Mouse (Mus musculus): ENCODE results near the gene Tarbp2.

Gene Tarbp2

DNA sequence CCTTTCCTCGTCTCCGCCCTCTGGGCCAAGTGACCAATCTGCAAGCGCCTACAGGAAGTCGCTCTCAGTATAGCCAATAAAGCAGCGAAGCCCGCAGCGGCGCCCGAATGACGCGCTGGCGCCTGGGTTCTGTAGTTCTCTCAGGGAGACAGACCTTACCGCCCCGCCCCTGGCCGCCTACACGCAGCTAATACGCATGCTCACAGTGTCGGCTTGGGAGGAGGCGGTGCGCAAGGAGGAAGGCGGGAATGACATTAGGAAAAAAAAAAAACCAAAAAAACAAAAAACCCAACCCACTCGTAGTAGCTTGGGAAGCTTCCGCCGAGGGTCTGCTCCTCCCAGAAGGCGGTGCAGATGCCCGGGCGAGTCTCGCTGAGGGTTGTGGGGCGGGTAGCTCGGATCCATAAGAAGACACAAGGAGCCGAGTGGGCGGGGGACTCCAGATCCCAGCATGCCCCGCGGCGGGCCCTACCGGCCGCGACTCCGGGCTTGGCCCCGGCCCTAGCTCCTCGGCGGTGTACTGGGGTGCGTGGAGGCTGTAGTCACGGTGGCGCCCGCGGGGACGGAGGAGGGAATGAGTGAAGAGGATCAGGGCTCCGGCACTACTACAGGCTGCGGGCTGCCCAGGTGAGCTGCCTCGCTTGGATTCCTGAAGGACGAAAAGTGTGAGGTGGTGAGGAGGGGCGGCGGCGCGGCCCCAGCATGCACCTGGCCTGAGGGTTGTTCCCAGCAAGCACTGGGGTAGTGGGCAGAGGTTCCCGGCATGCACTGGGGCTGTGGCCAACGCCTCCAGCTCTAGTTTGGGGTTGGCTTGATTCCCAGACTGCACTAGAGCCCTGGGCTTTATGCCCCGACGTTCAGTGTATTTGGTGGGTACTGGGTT is at the start of gene Tarbp2:
Gene Tarbp2, plus strand, starts transcription at position 217 of the 883 bp plus-strand sequence.
- in situ Hi-C loops (cut with MboI, MseI) = loop anchor here (10.0 kb wide), 1 partner anchor 1253 kb away; no protein-coding TSS in a partner anchor

DNA sequence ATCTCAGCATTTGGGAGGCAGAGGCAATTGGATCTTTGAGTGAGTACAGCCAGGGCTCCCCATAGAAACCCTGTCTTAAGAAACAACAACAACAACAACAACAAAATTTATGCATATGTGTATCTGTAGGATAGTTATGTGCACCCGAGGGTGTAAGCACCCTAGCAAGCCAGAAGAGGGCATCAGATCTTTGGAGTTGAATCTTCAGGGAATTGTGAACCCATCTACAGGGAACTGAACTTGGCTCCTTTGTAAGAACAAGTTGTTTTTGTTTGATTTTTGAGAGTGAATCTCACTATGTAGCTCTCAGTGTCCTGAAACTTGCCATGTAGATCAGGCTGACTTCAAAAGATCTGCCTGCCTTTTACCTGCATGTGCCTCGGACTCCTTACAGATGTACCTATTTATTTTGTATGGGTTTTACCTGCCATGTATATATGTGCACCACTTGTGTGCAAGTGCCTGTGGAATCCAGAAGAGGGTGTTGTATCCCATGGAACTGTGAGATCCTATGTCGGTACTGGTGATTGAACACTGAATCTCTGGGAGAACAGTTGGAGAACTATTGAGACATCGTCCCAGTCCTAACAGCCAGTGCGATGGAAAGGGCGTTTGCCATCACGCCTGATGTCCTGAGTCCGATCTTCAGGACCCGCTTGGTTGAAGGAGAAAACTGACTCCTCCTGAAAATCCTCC is 49.2 kb upstream of the Tarbp2 start:
- in situ Hi-C loops (cut with MboI, MseI) = no loop called here

DNA sequence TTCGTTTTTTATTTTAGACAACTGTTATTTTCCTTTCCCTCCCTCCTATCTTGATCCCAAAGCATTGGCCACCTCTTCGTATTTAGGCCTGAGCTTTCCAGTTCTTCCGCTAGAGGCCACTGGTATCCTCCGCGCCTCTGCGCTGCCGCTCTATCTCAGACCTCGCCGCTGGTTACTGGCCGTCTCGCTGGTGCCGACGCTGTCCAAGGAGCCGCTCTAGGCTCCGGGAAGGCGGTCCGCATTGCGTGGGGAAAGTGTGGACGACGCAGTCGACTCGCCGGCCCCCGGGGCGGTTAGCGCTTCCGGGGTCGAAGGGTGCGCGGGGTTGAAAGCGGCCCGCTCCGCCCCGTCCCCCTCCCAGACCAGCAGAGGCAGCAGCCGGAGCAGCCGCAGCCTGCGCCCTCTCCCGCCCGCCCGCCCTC is 47.8 kb upstream of the Tarbp2 start, which contains the start of gene Pcbp2:
Gene Pcbp2, plus strand, starts transcription at position 357 of the 422 bp plus-strand sequence.
- in situ Hi-C loops (cut with MboI, MseI) = no loop called here

DNA sequence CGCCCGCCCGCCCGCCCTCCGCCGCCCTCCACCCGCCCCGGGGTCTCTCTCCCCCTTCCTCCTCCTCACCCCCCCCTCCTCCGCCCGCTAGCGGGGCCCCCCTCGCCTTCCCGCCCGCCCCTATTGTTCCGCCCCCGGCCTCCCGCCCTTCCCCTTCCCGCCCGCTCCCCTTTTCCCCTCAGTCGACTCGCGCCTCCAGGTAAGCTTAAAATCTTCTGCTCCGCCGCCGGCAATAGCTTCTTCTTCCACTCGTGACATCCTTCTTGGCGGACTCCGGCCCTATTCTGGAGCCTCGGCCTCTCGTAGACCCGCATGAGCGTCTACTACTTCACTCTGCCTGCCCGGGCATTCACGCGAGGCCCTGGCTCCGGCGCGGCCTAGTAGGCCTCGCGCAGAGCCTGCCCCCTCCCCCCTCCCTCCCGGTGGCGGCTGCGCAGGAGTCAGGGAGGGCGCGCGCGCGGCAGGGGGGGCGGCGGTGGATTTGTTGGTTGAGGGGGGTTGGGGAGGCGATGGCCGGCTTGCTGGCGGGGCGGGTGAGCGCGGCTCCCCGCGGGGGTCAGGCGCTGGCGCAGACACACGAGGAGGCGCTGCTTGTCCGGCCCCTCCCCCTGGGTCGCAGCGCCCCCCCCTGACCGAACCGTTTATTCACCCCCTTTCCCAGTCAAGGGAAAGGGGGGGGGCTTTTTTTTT is 47.2 kb upstream of the Tarbp2 start:
- in situ Hi-C loops (cut with MboI, MseI) = no loop called here

DNA sequence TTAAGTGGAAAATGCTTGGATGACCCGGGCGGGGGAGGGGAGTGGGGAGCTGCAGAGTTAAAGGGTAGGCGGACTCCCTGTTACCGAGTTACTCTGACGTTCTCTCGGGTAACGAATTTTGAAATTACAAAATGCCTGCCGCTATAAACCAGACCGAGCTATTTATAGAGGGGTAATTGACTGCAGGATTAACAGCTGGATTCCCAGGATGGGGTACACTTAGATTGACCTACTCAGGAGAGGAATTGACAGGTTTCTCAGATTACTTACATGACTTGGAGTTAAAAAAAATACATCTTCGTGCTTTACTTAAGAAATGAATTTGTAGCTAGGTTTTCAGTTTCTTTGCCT is 46.7 kb upstream of the Tarbp2 start:
- in situ Hi-C loops (cut with MboI, MseI) = no loop called here

DNA sequence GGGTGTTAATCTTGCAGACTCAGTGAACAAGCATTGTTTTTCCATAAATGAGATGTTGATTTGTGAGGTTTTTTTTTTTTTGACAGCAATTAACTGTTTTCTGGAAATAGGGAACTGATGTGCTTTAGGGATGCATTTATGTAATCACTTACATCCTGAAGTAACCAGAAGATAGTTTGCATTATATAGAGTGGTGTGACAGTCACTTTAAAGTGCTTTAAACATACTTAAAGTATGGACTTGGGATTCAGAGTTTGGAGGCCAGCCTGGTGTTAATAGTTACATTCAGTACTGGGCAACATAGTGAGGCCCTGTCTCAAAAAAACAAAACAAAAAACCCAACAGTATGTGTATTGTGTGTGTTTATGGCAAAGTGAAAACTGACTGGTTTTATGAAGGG is 46.3 kb upstream of the Tarbp2 start:
- in situ Hi-C loops (cut with MboI, MseI) = no loop called here

DNA sequence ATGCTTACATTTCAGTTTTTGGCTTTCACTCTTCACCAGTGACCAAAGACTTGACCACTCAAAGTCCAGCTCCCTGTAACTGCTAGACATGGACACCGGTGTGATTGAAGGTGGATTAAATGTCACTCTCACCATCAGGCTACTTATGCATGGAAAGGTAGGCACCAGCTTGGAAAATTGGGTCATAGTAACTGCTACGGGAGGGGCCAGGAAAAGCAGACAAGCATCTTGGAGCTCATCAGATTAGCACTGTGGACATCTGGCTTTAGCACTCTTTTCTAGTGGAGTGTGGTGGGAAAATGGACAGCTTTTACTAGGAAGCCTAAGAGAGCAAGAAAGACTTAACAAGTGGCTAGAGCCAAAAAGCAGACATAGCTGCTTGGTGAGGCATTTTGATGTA is 44.7 kb upstream of the Tarbp2 start:
- in situ Hi-C loops (cut with MboI, MseI) = no loop called here

DNA sequence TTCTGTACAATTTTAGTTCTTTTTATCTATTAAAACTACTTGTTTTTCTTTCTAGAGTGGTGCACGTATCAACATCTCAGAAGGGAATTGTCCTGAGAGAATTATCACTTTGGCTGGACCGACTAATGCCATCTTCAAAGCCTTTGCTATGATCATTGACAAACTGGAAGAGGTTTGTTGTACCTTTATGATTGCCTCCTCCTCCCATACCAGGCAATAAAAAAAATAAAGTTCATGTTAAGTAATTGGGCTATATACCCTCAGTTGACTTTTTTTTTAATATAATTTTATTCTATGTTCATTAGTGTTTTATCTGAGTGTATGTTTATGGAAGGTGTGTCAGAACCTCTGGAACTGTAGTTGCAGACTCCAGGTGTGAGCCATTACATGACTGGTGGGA is 43.5 kb upstream of the Tarbp2 start:
- in situ Hi-C loops (cut with MboI, MseI) = no loop called here

DNA sequence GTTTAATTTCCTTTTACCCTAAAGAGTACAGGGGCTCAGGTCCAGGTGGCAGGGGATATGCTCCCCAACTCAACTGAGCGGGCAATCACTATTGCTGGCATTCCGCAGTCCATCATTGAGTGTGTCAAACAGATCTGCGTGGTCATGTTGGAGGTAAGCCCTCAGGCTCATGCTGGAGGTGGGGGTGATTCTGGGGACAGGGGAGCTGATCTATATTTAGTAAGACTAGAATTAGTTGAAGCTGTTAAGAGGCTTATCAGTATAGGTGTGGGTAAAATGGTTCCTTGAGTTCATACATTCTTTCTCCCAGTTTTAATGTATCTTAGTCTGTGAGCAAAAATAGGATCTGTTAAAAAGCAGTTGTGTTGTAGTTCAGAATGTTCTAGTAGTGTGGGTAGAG is 34.9 kb upstream of the Tarbp2 start:
- in situ Hi-C loops (cut with MboI, MseI) = loop anchor here (10.0 kb wide), 1 partner anchor 58 kb away; no protein-coding TSS in a partner anchor

DNA sequence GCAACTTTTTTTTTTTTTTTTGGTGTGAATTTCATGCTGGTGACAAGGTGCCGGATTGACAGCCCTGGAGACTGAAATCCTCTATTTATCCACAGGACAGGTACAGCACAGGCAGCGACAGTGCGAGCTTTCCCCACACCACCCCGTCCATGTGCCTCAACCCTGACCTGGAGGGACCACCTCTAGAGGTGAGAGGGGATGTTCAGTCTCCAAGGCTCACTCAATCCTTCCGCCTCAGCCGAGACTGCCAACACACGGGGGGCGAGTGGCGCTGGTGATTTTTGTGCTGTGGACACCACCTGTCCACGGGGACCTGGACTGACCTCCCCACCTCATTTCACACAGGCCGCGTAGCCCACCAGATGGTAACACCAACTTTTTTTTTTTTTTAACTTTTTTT is 32.1 kb upstream of the Tarbp2 start:
- in situ Hi-C loops (cut with MboI, MseI) = loop anchor here (10.0 kb wide), 1 partner anchor 61 kb away; no protein-coding TSS in a partner anchor

DNA sequence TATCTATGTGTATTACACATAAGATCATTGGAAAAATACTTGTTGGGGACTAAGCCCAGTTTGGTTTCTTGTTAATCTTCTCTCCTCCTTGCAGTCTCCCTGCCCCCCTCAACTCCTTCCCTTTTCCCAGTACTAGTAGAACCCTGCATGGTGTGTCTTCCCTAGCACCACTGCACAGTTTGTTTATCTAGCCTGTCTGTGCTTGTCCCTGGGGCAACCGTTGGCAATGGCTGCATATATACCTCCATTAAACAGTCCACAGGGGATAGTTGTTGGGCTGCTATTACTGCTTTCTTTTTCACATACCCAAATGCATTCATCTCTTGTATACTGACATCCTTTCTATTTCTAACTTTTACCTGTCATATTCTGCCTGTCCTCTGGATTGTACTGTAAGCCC is 30.3 kb upstream of the Tarbp2 start:
- in situ Hi-C loops (cut with MboI, MseI) = loop anchor here (10.0 kb wide), 1 partner anchor 63 kb away; no protein-coding TSS in a partner anchor

DNA sequence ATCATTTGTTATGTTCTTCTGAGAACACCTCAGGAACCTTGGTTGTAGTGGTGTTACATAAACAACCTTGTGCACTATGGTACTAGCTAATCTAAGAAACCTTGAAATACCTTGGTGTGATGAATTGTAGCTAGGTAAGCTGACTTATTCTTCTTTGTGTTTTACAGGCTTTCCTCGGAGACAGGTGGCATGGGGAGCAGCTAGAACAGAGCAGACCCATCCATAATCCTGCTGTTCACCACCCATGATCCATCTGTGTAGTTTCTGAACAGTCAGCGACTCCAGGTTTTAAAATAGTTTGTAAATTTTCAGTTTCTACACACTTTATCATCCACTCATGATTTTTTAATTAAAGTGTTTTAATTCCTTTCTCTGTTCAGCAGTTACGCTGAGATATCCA is 19.7 kb upstream of the Tarbp2 start:
- in situ Hi-C loops (cut with MboI, MseI) = no loop called here

DNA sequence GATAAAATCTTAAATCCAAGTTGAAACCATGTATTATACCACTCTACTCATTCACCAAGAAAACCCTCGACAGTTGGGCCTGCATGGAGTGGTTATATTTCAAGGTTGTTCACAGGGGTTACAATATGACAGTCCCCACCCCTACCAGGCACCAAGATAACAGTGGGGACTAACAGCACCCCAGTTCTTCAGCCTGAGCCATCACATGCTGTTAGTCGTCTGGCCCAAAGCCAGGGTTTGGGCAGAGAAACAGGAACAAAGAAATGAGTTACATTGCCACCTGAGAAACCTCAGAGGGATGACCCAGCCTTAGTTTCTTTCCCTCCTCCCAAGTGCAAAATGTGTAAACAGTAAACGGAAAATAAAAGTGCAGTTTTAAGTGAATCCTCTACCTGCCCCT is 18.6 kb upstream of the Tarbp2 start:
- in situ Hi-C loops (cut with MboI, MseI) = no loop called here

DNA sequence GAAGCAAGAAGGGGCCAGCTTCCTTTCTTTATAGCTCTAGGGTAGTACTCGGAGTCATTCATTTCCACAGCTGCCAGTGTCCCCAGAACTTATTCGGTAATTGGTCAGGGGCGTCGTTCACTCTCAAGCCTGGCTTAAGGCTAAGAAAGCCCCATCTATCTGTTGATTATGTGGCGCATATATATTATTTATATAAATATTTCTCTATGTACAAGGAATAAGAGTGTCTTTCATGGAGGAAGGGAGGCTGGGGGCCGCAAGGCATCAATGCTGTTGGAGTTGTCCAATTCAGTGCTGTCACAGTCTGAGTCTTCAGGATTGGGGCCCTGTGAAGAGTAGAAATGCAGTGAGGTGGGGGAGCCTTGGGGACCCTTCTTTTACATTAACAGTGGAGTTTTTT is 18.1 kb upstream of the Tarbp2 start:
- in situ Hi-C loops (cut with MboI, MseI) = loop anchor here (10.0 kb wide), 1 partner anchor 415 kb away; no protein-coding TSS in a partner anchor

DNA sequence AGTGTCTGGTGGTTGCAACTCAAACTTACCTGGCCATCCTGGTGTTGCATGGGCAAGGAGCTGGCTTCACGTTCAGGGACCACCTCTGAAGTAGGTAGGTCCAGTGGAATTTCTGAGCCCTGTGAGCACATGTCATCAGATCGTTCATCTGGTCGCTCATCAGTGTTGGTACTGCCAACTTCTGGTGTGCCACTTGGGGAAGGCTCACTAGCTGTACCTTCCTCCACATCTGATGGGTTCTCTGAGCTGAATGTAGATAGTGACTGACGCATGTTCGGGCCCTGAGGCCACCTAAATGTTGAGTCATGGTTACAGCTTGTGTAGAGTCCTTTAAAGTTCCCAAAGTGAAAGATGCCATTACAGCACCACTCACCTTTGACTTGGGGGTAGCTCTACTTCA is 17.5 kb upstream of the Tarbp2 start:
- in situ Hi-C loops (cut with MboI, MseI) = loop anchor here (10.0 kb wide), 1 partner anchor 416 kb away; no protein-coding TSS in a partner anchor

DNA sequence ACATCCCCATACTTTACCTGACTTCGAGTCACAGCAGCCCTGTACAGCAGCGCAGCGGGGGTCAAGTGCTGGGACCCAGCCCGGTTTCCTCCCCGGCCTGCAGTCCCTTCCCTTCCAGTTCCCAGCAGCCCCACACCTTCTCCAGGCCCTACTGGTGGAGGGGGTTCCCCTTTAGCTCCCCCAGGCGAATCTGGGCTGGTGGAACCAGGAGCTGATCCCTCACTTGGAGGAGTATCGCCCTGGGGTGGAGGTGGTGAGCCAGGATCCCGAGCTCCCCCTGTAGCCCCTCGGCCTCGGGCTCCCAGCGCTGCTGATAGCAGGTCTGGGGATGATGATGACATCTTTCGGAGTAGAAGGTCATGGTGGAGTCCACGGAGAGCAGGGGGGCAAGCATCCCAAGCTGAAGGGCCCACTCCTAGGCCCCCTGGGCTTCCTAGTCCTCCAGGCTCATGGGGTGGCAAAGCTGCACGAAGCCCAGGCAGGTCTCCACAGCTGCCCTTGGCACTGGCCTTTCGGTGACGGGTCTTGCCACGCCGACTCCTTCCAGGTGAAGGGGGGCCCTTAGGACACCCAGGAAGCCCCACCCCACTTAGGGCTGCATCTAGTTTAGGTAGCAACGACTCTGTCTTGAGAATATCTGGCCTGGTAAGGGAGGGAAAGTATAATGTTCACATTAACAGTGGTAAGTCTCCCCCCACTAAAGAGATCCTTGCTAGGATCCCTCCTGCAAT is 16.7 kb upstream of the Tarbp2 start:
- in situ Hi-C loops (cut with MboI, MseI) = loop anchor here (10.0 kb wide), 1 partner anchor 416 kb away; no protein-coding TSS in a partner anchor

DNA sequence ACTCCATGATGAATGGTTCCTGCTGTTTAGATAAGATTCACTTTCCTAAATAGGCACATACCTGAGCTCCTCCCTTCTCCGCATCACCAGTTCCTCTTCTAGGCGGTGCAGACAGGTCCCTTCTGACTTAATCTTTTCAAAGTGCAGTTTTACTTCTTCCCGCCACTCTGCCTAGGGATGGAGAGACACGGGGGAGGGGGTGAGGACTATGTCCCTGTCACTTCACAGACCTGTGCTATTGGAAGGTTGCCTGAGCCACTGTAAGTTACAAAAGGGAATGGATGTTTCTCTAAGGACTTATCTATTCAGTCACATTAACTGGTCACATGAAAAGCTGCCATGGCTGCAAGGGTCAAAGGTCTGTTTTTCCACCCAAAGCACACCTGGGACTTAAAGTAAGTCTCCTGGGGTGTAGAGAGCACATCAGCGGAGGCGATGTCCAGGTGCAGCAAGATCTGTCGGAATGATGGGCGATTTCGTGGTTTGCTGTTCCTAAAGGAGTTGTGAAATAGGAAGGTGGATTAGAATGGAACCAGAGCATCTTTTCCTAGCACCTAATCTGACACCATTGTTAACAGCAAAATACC is 15.6 kb upstream of the Tarbp2 start:
- in situ Hi-C loops (cut with MboI, MseI) = loop anchor here (10.0 kb wide), 1 partner anchor 418 kb away; no protein-coding TSS in a partner anchor

DNA sequence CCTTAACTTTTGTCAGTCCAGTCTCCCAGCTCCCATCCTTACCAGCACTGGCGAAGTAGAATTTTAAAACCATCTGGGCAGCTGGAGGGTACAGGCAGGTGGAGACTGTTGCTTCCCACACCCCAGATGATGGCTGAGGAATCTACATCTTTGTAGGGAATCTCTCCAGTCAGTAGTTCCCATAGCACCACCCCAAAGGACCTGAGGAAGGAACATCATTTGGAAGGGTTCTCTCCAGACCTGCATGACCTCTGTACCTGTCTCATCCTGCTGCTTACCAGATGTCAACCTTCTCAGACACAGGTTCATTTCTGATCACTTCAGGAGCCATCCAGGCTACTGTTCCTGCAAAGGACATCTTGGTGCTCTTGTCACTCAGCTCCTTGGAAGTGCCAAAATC is 14.5 kb upstream of the Tarbp2 start, which contains the start of gene Gm10337:
Gene Gm10337, plus strand, starts transcription at position 276 of the 400 bp plus-strand sequence.
- in situ Hi-C loops (cut with MboI, MseI) = loop anchor here (10.0 kb wide), 1 partner anchor 419 kb away; no protein-coding TSS in a partner anchor

DNA sequence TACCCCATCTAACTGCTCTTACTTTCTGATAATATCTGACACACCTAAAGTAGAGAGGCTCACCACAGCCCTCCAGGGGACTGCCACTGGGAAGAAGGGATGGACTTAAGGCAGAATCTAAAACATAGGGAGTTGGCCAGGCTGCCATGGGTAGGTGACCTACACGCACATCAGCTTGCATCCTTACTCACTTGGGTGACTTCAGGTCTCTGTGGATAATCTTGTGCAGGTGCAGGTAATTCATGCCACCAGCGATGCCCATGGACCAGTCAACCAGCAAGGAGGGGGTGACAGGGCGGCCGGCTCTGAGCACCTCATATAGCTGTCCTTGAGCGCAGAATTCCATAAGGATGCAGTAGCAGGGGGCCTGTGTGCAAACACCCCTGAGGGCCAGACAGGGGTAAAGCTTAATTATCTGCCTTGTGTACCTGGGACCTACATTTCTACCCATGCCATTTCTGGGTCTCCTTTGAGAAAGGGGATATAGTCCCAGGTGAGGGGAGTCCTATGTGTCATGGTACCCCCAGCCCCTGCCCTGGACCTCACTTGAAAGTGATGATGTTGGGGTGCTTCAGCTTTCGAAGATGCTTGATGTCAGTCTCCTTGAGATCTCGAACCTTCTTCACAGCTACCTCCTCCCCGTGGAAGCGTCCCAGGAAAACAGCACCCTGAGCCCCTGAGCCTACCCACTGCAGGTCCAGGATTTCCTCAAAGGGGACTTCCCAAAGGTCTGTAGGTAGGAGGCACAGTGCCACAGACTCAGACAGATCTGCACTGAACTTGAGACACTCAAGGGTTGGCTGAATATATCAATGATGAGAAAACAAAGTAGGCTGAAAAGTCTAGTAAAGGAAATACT is 13.8 kb upstream of the Tarbp2 start:
- in situ Hi-C loops (cut with MboI, MseI) = loop anchor here (10.0 kb wide), 1 partner anchor 419 kb away; no protein-coding TSS in a partner anchor
